Mouse (Mus musculus) liver, postnatal 0 days (tissue): ENCODE results near the gene Tdrd12. TPM values are rescaled to one million over a fixed set of nuclear protein-coding genes. Genes with fewer than 3 reads are reported as not detected.

Source experiments
- ATAC-seq: fragments of 200-750 bp; cut with Nextera tagmentation; 2 replicates; pipeline ENCODE4 v1.8.0; 2017; ENCODE audit warnings: mild to moderate bottlenecking, moderate library complexity
- DNase-seq: peaks from one replicate; pipeline ENCODE4 v3.0.0-alpha.2; 2016
- H3K27ac ChIP-seq: fragments of 300-500 bp; sonication (generic); 2 replicates; pipeline ENCODE4 v1.5.1; 2014; ENCODE audit warnings: antibody characterized with exemption, moderate library complexity, mild to moderate bottlenecking, low read depth
- H3K27me3 ChIP-seq: fragments of 300-500 bp; sonication (generic); 2 replicates; pipeline ENCODE4 v1.6.1; 2014; ENCODE audit warnings: low read length, control low read depth, mixed read lengths; ENCODE audit not compliant: insufficient read depth
- H3K36me3 ChIP-seq: fragments of 300-500 bp; sonication (generic); replicated peaks from 2 replicates; pipeline ENCODE4 v1.6.1; 2014; ENCODE audit warnings: mild to moderate bottlenecking, control low read depth, low read length, moderate library complexity, mixed read lengths; ENCODE audit not compliant: insufficient read depth
- H3K4me1 ChIP-seq: fragments of 300-500 bp; sonication (generic); 2 replicates; pipeline ENCODE4 v1.6.1; 2014; ENCODE audit warnings: antibody characterized with exemption, mild to moderate bottlenecking, control low read depth; ENCODE audit not compliant: insufficient read depth
- H3K4me2 ChIP-seq: fragments of 300-500 bp; sonication (generic); 2 replicates; pipeline ENCODE4 v1.6.1; 2014; ENCODE audit warnings: low read depth, mild to moderate bottlenecking, low read length, moderate library complexity, mixed read lengths
- H3K4me3 ChIP-seq: fragments of 300-500 bp; sonication (generic); 2 replicates; pipeline ENCODE4 v1.5.1; 2014; ENCODE audit warnings: low read depth, low read length
- H3K9ac ChIP-seq: fragments of 300-500 bp; sonication (generic); replicated peaks from 2 replicates; pipeline ENCODE4 v1.6.1; 2014; ENCODE audit warnings: mild to moderate bottlenecking, moderate library complexity
- H3K9me3 ChIP-seq: fragments of 300-500 bp; sonication (generic); 2 replicates; pipeline ENCODE4 v1.6.1; 2016; ENCODE audit warnings: mild to moderate bottlenecking, control low read depth, low read length, mixed read lengths
- CTCF ChIP-seq: sonication (generic); IDR thresholded peaks from 2 replicates; pipeline ENCODE4 v1.5.1; 2016; ENCODE audit warnings: antibody characterized with exemption, low read depth
- EP300 ChIP-seq: IDR thresholded peaks from 2 replicates; pipeline ENCODE4 v1.6.1; 2016; ENCODE audit warnings: antibody characterized with exemption, low read depth, mild to moderate bottlenecking
- WGBS: fragments of 180-500 bp; shearing (Covaris S2); extraction: QIAGEN DNeasy Blood & Tissue Kit; methylation state at CpG from one replicate; pipeline ENCODE4 v1.1.7; 2014; ENCODE audit not compliant: insufficient replicate concordance; 5-methylcytosine and 5-hydroxymethylcytosine counted together
- polyA plus RNA-seq: library from polyadenylated mRNA; unstranded; fragments of >200 nt; fragmentation: Nextera tagmentation; extraction: Ambion mirVana; gene quantifications from 2 replicates; pipeline ENCODE4 v1.2.1, GENCODE M21; 2015

The Tdrd12 gene
- polyA plus RNA-seq, 1 experiment from 2014 or later: 0.26 TPM

GRCm38 (mm10) chr7:35491005-35491404, 46.5 kb downstream of the Tdrd12 start:
- no peak overlapping the region for H3K9ac ChIP-seq
- no peak for ATAC-seq
- H3K9me3 ChIP-seq: no peaks in the 10 kb centered on the region

GRCm38 (mm10) chr7:35490186-35490585, 47.4 kb downstream of the Tdrd12 start:
- TF ChIP-seq CTCF: no peak
- Histone ChIP-seq H3K9ac (no peak overlapping the region), H3K4me1 (no peaks in the 10 kb centered on the region), H3K36me3 (no peaks in the 10 kb centered on the region), H3K27me3 (no peaks in the 10 kb centered on the region), H3K4me3 (no peak overlapping the region), H3K27ac (no peak overlapping the region), H3K9me3 (no peaks in the 10 kb centered on the region), H3K4me2 (no peak overlapping the region)
- WGBS: 84% methylated on average over 2 of the region's 2 CpGs
- ATAC-seq (no peak), DNase-seq (no peak)

More at GRCm38 (mm10) chr7:35491005-35491404, 46.5 kb downstream of the Tdrd12 start:
- Histone ChIP-seq H3K4me3 (no peak overlapping the region), H3K27me3 (no peaks in the 10 kb centered on the region), H3K36me3 (no peaks in the 10 kb centered on the region), H3K27ac (no peak overlapping the region), H3K4me1 (no peaks in the 10 kb centered on the region), H3K4me2 (no peak overlapping the region)
- 83% methylated on average over 1 of the region's 1 CpGs for WGBS
- DNase-seq: no peak
- TF ChIP-seq CTCF: no peak
- TF ChIP-seq EP300: no peak

- Histone ChIP-seq H3K9ac (no peak overlapping the region), H3K36me3 (no peaks in the 10 kb centered on the region), H3K27me3 (no peaks in the 10 kb centered on the region), H3K4me3 (no peak overlapping the region), H3K9me3 (no peaks in the 10 kb centered on the region), H3K4me2 (no peak overlapping the region), H3K4me1 (no peaks in the 10 kb centered on the region), H3K27ac (no peak overlapping the region)
- WGBS: 64% methylated on average over 8 of the region's 8 CpGs
- no peak for ATAC-seq
- DNase-seq: no peak
- TF ChIP-seq EP300 (no peak), CTCF (no peak)
Observed at GRCm38 (mm10) chr7:35486553-35486952, 51.0 kb downstream of the Tdrd12 start.

- no peaks in the 10 kb centered on the region for H3K4me1 ChIP-seq
- no peak for TF ChIP-seq CTCF
- no peak for TF ChIP-seq EP300
- DNase-seq (no peak), ATAC-seq (no peak)
- H3K9me3 ChIP-seq: no peaks in the 10 kb centered on the region
- no peak overlapping the region for H3K9ac ChIP-seq
- no peak overlapping the region for H3K4me3 ChIP-seq
- WGBS: 75% methylated on average over 2 of the region's 2 CpGs
- H3K4me2 ChIP-seq: no peak overlapping the region
- H3K27ac ChIP-seq: no peak overlapping the region
- H3K27me3 ChIP-seq: no peaks in the 10 kb centered on the region
- no peaks in the 10 kb centered on the region for H3K36me3 ChIP-seq
Observed at GRCm38 (mm10) chr7:35485126-35485525, 52.4 kb downstream of the Tdrd12 start.

- Histone ChIP-seq H3K4me1 (no peaks in the 10 kb centered on the region), H3K36me3 (no peaks in the 10 kb centered on the region), H3K27me3 (no peaks in the 10 kb centered on the region), H3K4me2 (no peak overlapping the region), H3K27ac (no peak overlapping the region), H3K9me3 (no peaks in the 10 kb centered on the region), H3K4me3 (no peak overlapping the region), H3K9ac (no peak overlapping the region)
- ATAC-seq: no peak
- TF ChIP-seq EP300 (no peak), CTCF (no peak)
- WGBS: 74% methylated on average over 2 of the region's 2 CpGs
- no peak for DNase-seq
Observed at GRCm38 (mm10) chr7:35476457-35476856, 61.1 kb downstream of the Tdrd12 start.

- Histone ChIP-seq H3K4me2 (no peak overlapping the region), H3K4me1 (no peaks in the 10 kb centered on the region), H3K36me3 (no peaks in the 10 kb centered on the region), H3K27me3 (no peaks in the 10 kb centered on the region), H3K9ac (no peak overlapping the region), H3K9me3 (no peaks in the 10 kb centered on the region), H3K27ac (no peak overlapping the region), H3K4me3 (no peak overlapping the region)
- DNase-seq (no peak), ATAC-seq (no peak)
- TF ChIP-seq EP300 (no peak), CTCF (peak; percentile 35)
- WGBS: 45% methylated on average over 4 of the region's 4 CpGs
Observed at GRCm38 (mm10) chr7:35470794-35471193, 66.8 kb downstream of the Tdrd12 start.

- no peak for ATAC-seq
- Histone ChIP-seq H3K9ac (no peak overlapping the region), H3K4me2 (no peak overlapping the region), H3K4me1 (no peaks in the 10 kb centered on the region), H3K36me3 (no peaks in the 10 kb centered on the region), H3K27ac (no peak overlapping the region), H3K4me3 (no peak overlapping the region), H3K9me3 (no peaks in the 10 kb centered on the region), H3K27me3 (no peaks in the 10 kb centered on the region)
- DNase-seq: no peak
- WGBS: 56% methylated on average over 2 of the region's 2 CpGs
- TF ChIP-seq CTCF: no peak
- TF ChIP-seq EP300: no peak
Observed at GRCm38 (mm10) chr7:35467856-35468255, 69.7 kb downstream of the Tdrd12 start.
